Mouse (Mus musculus): ENCODE data around the gene Lrrc3c.

DNA sequence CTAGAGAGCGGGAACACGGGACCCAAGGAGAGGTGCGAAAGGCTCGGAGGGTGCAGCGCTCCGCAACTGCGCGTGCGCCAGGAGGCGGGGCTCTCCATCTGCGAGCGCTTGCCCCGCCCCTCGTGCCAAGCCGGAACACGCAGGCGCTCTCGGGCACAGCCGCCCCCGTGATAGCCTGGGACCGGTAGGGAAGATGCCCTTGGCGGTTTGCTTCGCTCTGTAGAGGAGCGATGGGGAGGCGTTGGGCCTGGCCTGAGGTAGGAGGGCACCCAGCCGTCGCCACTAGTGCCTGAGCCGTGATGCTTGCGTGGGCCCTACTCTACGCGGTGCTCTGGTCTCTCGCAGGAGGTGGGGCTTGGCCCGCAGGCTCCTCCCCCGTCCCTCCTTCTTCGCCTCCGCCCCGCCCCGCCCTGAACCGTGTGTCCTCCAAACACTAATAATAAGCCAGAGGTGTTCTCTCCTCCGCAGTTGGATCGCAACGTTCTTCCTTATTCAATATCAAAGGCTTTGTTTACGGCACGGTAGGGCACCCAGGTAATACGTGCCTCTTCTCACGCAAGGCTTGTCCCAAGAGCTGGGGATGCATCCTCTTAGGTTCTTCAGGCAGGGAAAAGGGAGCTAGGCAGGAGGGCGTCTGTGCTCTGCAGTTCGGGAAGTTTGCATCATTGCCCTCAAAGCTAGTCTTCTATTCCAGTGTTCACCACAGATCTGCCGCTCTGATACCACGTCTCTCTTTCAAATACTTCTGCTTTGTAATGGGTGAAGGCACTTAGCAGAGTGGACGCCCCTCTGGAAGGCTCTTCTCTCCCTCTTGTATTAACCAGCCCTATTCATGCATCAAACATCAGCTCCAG is 46.9 kb upstream of the Lrrc3c start, which contains the start of gene Zpbp2:
- TF ChIP-seq GATA1 (IDR thresholded peaks at IDR 0.05; ENCODE audit: low read length), result peak; percentile 70; the same call in 1 of the 2 replicates
- no peak for TF ChIP-seq TAL1 (IDR thresholded peaks at IDR 0.05; ENCODE audit: low read length)

Data from erythroblast, embryonic 14.5 days (primary cell).